Mouse (Mus musculus) thymus, adult 2 months (tissue): Measurements from ENCODE around the gene Apobec3. TPM values are rescaled to one million over a fixed set of nuclear protein-coding genes. Genes with fewer than 3 reads are reported as not detected.

Source experiments
- DNase-seq: peaks from one replicate; pipeline ENCODE4 v3.0.0; 2021
- H3K27ac ChIP-seq: fragments of 200-500 bp; 2 replicates; pipeline ENCODE4 v1.5.1; 2012; ENCODE audit warnings: low read length, control low read depth; ENCODE audit not compliant: control insufficient read depth, insufficient read depth
- H3K27me3 ChIP-seq: fragments of 200-500 bp; 2 replicates; pipeline ENCODE4 v1.6.1; 2012; ENCODE audit warnings: mild to moderate bottlenecking, low read length, moderate library complexity, mixed read lengths; ENCODE audit not compliant: control insufficient read depth, insufficient read depth
- H3K36me3 ChIP-seq: fragments of 200-500 bp; 2 replicates; pipeline ENCODE4 v1.6.1; 2012; ENCODE audit warnings: mild to moderate bottlenecking, low read length, moderate library complexity; ENCODE audit not compliant: control insufficient read depth, insufficient read depth
- H3K4me1 ChIP-seq: fragments of 200-500 bp; replicated peaks from 2 replicates; pipeline ENCODE4 v1.6.1; 2012; ENCODE audit warnings: low read length; ENCODE audit not compliant: control insufficient read depth, insufficient read depth
- H3K4me3 ChIP-seq: fragments of 200-500 bp; 2 replicates; pipeline ENCODE4 v1.5.1; 2012; ENCODE audit warnings: mild to moderate bottlenecking, low read length, control low read depth, moderate library complexity; ENCODE audit not compliant: control insufficient read depth, insufficient read depth
- CTCF ChIP-seq: fragments of 200-500 bp; IDR thresholded peaks from 2 replicates; pipeline ENCODE4 v1.5.1; 2012; ENCODE audit warnings: mild to moderate bottlenecking, control low read depth, low read length, moderate library complexity, borderline replicate concordance; ENCODE audit not compliant: control insufficient read depth, poor library complexity, insufficient read depth; ENCODE audit errors: extremely low read depth
- POLR2A ChIP-seq: fragments of 200-500 bp; IDR thresholded peaks from 2 replicates; pipeline ENCODE4 v1.6.1; 2012; ENCODE audit warnings: mild to moderate bottlenecking, low read length, control low read depth, moderate library complexity; ENCODE audit not compliant: control insufficient read depth, poor library complexity, insufficient read depth; ENCODE audit errors: extremely low read depth
- WGBS: fragments of 180-500 bp; shearing (Covaris S2); methylation state at CpG from one replicate; pipeline ENCODE4 v1.1.7; 2018; 5-methylcytosine and 5-hydroxymethylcytosine counted together
- polyA plus RNA-seq: library from polyadenylated mRNA; depleted of rRNA; stranded (reverse); fragments of >200 nt; gene quantifications from 2 replicates; pipeline ENCODE4 v1.2.3, GENCODE M21; 2012; rRNA removed

Gene Apobec3
- polyA plus RNA-seq, 1 experiment: 92.3 TPM

GRCm38 (mm10) chr15:79952504-79953231, 61.2 kb downstream of the Apobec3 start:
- DNase-seq: no peak
- no peaks in the 10 kb centered on the region for H3K27me3 ChIP-seq
- no peak overlapping the region for H3K4me3 ChIP-seq
- H3K4me1 ChIP-seq: peaks cover 22% of the 10 kb centered on the region
- 78% methylated on average over 11 of the region's 11 CpGs for WGBS
- no peak overlapping the region for H3K27ac ChIP-seq
- TF ChIP-seq CTCF (no peak), POLR2A (no peak)
- no peaks in the 10 kb centered on the region for H3K36me3 ChIP-seq

- Histone ChIP-seq H3K4me1 (peaks cover 27% of the 10 kb centered on the region), H3K36me3 (no peaks in the 10 kb centered on the region), H3K27me3 (no peaks in the 10 kb centered on the region; the same call in 1 of the 2 replicates), H3K27ac (no peak overlapping the region), H3K4me3 (no peak overlapping the region)
- 91% methylated on average over 7 of the region's 7 CpGs for WGBS
- TF ChIP-seq POLR2A: no peak
- no peak for TF ChIP-seq CTCF
- no peak for DNase-seq
These were observed 62.0 kb downstream of the Apobec3 start for GRCm38 (mm10) chr15:79953470-79953869.

GRCm38 (mm10) chr15:79956559-79956958, 65.1 kb downstream of the Apobec3 start:
- no peaks in the 10 kb centered on the region for H3K36me3 ChIP-seq
- peak; percentile 65 for DNase-seq
- no peak overlapping the region for H3K4me3 ChIP-seq
- no peak for TF ChIP-seq CTCF
- no peak for TF ChIP-seq POLR2A
- no peaks in the 10 kb centered on the region; the same call in 1 of the 2 replicates for H3K27me3 ChIP-seq
- H3K27ac ChIP-seq: no peak overlapping the region
- H3K4me1 ChIP-seq: peaks cover 16% of the 10 kb centered on the region
- WGBS: 22% methylated on average over 8 of the region's 8 CpGs

- no peak overlapping the region for H3K4me3 ChIP-seq
- WGBS: 7% methylated on average over 3 of the region's 3 CpGs
- TF ChIP-seq POLR2A (no peak), CTCF (no peak)
- DNase-seq: no peak
- no peaks in the 10 kb centered on the region; the same call in 1 of the 2 replicates for H3K27me3 ChIP-seq
- peaks cover 23% of the 10 kb centered on the region for H3K4me1 ChIP-seq
- no peak overlapping the region for H3K27ac ChIP-seq
- no peaks in the 10 kb centered on the region for H3K36me3 ChIP-seq
These were observed 67.0 kb downstream of the Apobec3 start for GRCm38 (mm10) chr15:79958418-79958817.

GRCm38 (mm10) chr15:79961366-79961921, 70.0 kb downstream of the Apobec3 start:
- WGBS: 90% methylated on average over 9 of the region's 9 CpGs
- H3K27me3 ChIP-seq: no peaks in the 10 kb centered on the region; the same call in 1 of the 2 replicates
- TF ChIP-seq CTCF (no peak), POLR2A (no peak)
- H3K4me3 ChIP-seq: no peak overlapping the region
- no peak overlapping the region for H3K27ac ChIP-seq
- no peak for DNase-seq
- peaks cover 22% of the 10 kb centered on the region for H3K4me1 ChIP-seq
- H3K36me3 ChIP-seq: no peaks in the 10 kb centered on the region

GRCm38 (mm10) chr15:79962661-79963060, 71.2 kb downstream of the Apobec3 start:
- TF ChIP-seq POLR2A: no peak
- no peak for TF ChIP-seq CTCF
- Histone ChIP-seq H3K4me1 (peaks cover 17% of the 10 kb centered on the region), H3K27me3 (no peaks in the 10 kb centered on the region; the same call in 1 of the 2 replicates), H3K36me3 (no peaks in the 10 kb centered on the region), H3K27ac (no peak overlapping the region), H3K4me3 (no peak overlapping the region)
- DNase-seq: no peak
- WGBS: 88% methylated on average over 18 of the region's 18 CpGs

GRCm38 (mm10) chr15:79964376-79964775, 72.9 kb downstream of the Apobec3 start:
- H3K27me3 ChIP-seq: no peaks in the 10 kb centered on the region
- no peak overlapping the region for H3K4me3 ChIP-seq
- peaks cover 7% of the 10 kb centered on the region; the same call in 1 of the 2 replicates for H3K4me1 ChIP-seq
- DNase-seq: no peak
- H3K36me3 ChIP-seq: no peaks in the 10 kb centered on the region
- WGBS: 95% methylated on average over 7 of the region's 7 CpGs
- H3K27ac ChIP-seq: no peak overlapping the region
- TF ChIP-seq POLR2A: no peak
- no peak for TF ChIP-seq CTCF

Other genes with a start within 250 kb of the Apobec3 start
- 1.0 and 1.2 TPM in 2 replicates for gene Fam227a, start 232.7 kb upstream of the Apobec3 start, polyA plus RNA-seq
- 16.0 and 17.9 TPM in 2 replicates for gene Cby1, start 232.5 kb upstream of the Apobec3 start, polyA plus RNA-seq
- 51.7 and 65.2 TPM in 2 replicates for gene Tomm22, start 220.8 kb upstream of the Apobec3 start, polyA plus RNA-seq
- gene Josd1, start 203.7 kb upstream of the Apobec3 start, polyA plus RNA-seq: 23.8 and 30.5 TPM in 2 replicates
- gene Gtpbp1, start 200.8 kb upstream of the Apobec3 start, polyA plus RNA-seq: 91.3 and 114 TPM in 2 replicates
- 245 and 297 TPM in 2 replicates for gene Sun2, start 149.1 kb upstream of the Apobec3 start, polyA plus RNA-seq
- gene Dnal4, start 113.8 kb upstream of the Apobec3 start, polyA plus RNA-seq: 51.2 and 51.3 TPM in 2 replicates
- gene Nptxr, start 86.9 kb upstream of the Apobec3 start, polyA plus RNA-seq: 1.2 and 1.4 TPM in 2 replicates
- gene Npcd, start 57.4 kb upstream of the Apobec3 start, polyA plus RNA-seq: 0.55 TPM in 1 of 2 replicates, not detected in the other
- gene Cbx6, start 57.0 kb upstream of the Apobec3 start, polyA plus RNA-seq: 136 and 145 TPM in 2 replicates
- 61.9 and 72.6 TPM in 2 replicates for gene Cbx7, start 79.5 kb downstream of the Apobec3 start, polyA plus RNA-seq
- 10.9 and 11.6 TPM in 2 replicates for gene Pdgfb, start 123.3 kb downstream of the Apobec3 start, polyA plus RNA-seq
- 91.8 and 121 TPM in 2 replicates for gene Syngr1, start 199.7 kb downstream of the Apobec3 start, polyA plus RNA-seq
- 627 and 715 TPM in 2 replicates for gene Rpl3, start 200.2 kb downstream of the Apobec3 start, polyA plus RNA-seq
- gene Tab1, start 241.5 kb downstream of the Apobec3 start, polyA plus RNA-seq: 53.8 and 61.0 TPM in 2 replicates